Mouse (Mus musculus): ENCODE measurements around the gene Smyd3.

DNA sequence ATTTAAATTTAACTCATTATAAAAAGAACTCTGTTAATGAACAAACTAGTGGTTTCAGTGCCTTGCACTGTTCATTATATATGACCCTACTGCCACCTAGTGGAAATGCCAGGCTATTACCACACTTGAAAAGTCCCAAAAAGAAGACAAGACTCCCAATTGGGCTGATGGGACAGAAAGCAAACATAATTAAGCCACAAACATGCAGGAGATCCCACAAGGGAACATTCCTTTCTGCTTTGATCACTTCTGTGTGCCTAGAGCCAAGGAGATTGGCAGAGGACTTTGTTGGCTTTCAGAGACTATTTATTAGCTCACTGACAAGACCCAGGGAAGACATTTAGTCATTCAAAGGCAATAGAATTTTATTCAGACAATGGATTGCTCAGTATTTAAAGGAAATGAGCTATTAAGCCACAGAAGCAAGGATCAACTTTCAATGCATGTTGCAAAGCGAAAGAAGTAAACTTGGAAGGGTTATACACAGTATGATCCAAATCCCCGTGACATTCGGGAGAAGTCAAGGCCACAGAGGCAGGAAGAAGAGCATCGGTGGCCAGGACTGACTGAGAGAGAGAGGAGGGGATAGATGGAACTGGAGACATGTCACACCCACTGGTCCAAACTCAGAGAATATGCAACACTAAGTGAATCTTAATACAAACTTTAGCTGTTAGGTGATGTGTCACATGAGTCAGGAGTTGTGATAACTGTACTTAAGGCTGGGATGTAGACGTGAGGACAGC lies 40.5 kb downstream of the Smyd3 start:
- TF ChIP-seq POLR2A (IDR thresholded peaks at IDR 0.05; ENCODE audit: insufficient read depth, low read depth, low read length) (no peak), EP300 (IDR thresholded peaks at IDR 0.05; ENCODE audit: insufficient read depth, low read depth, low read length) (no peak)
